ENCODE assay signal across 10 mouse cellular contexts in genomic region chr1:75384470-75385141, GRCm38 (mm10). TPM values are rescaled to one million over a fixed set of nuclear protein-coding genes. Genes with fewer than 3 reads are reported as not detected.
DNase-seq lines count a peak whose midpoint lies in the region; ATAC-seq lines count a peak whose summit lies in the region.
"Had no signal": no experiment of that assay in that cellular context is flagged by ENCODE, and none has a peak within 500 bp of the region (broad histone marks: within the 10 kb centered on the region; RNA-seq: fewer than 3 reads in every experiment).

No protein-coding gene starts in this region.

- H3K4me3 ChIP-seq in heart, embryonic 12.5 days: no peak overlapping the region
- H3K4me3 ChIP-seq in intestine, embryonic 16.5 days (ENCODE audit: low read length): no peak overlapping the region

- H3K27ac ChIP-seq in heart, embryonic 12.5 days (ENCODE audit: poor library complexity, severe bottlenecking): no peak overlapping the region
- no peak overlapping the region for H3K27ac ChIP-seq in intestine, embryonic 16.5 days (ENCODE audit: low read length)

- peaks cover 19% of the 10 kb centered on the region for H3K36me3 ChIP-seq in heart, embryonic 12.5 days
- H3K36me3 ChIP-seq in intestine, embryonic 16.5 days (ENCODE audit: control insufficient read depth, insufficient read depth, low read length): no peaks in the 10 kb centered on the region

- 72% methylated on average over 27 of the region's 27 CpGs for WGBS in heart, embryonic 12.5 days
- WGBS in intestine, embryonic 16.5 days: 86% methylated on average over 27 of the region's 27 CpGs

- H3K9me3 ChIP-seq in heart, embryonic 12.5 days (replicated peaks): no peaks in the 10 kb centered on the region
- H3K9me3 ChIP-seq in intestine, embryonic 16.5 days (ENCODE audit: control insufficient read depth, low read length): no peaks in the 10 kb centered on the region

- no peak for DNase-seq in heart, adult 18-20 months
- DNase-seq in right cerebral cortex, adult 18-20 months: peak; percentile 61
- no peak for DNase-seq in right cerebral cortex, postnatal 4 days
- DNase-seq in ovary, postnatal 10 days (ENCODE audit: low spot score): no peak
- no peak for DNase-seq in natural killer cell, adult 2 months (ENCODE audit: low spot score in 2 of 2)
- DNase-seq: heart, postnatal 14 days; left cerebral cortex, postnatal 4 days; lung, embryonic 14.5 days had no signal

- peak overlapping the region; percentile 5; the same call in 1 of the 2 replicates for H3K4me2 ChIP-seq in heart, embryonic 12.5 days
- 0 out of 2 replicates have a peak overlapping the region, but pooled peaks have one; percentile 1 for H3K4me2 ChIP-seq in intestine, embryonic 16.5 days (ENCODE audit: low read depth, low read length)

- peaks cover 32% of the 10 kb centered on the region for H3K27me3 ChIP-seq in heart, embryonic 12.5 days (replicated peaks)
- peaks cover 23% of the 10 kb centered on the region; the same call in 1 of the 2 replicates for H3K27me3 ChIP-seq in intestine, embryonic 16.5 days (replicated peaks; ENCODE audit: control insufficient read depth, insufficient read depth, low read length)

- H3K4me1 ChIP-seq in heart, embryonic 12.5 days (replicated peaks): peaks cover 89% of the 10 kb centered on the region
- H3K4me1 ChIP-seq in intestine, embryonic 16.5 days (ENCODE audit: control insufficient read depth, insufficient read depth, low read length): peaks cover 49% of the 10 kb centered on the region

- H3K9ac ChIP-seq in heart, embryonic 12.5 days: peak overlapping the region; percentile 53
- H3K9ac ChIP-seq in intestine, embryonic 16.5 days (ENCODE audit: low read depth, low read length): no peak overlapping the region

- no peak for ATAC-seq in heart, embryonic 12.5 days (ENCODE audit: insufficient number of reproducible peaks, low FRiP score)
- no peak for ATAC-seq in intestine, embryonic 16.5 days

RNA-seq across cellular contexts. Expression of gene Speg, which starts 9.5 kb away (rescaled TPM):
- polyA plus RNA-seq in heart, embryonic 12.5 days (2016; fragmentation: Nextera tagmentation; extraction: Ambion mirVana): 61.5 and 67.4 TPM in 2 replicates
- total RNA-seq in heart, adult 18-20 months (2021): 100 to 1,000 TPM; 115 TPM
- 33.5 and 35.2 TPM in 2 replicates for polyA plus RNA-seq in intestine, embryonic 16.5 days (2015; fragmentation: Nextera tagmentation; extraction: Ambion mirVana)

RNA-seq across cellular contexts. Expression of gene Des, which starts 24.5 kb away (rescaled TPM):
- polyA plus RNA-seq in heart, embryonic 12.5 days (2016; fragmentation: Nextera tagmentation; extraction: Ambion mirVana): 500 and 521 TPM in 2 replicates
- total RNA-seq in heart, adult 18-20 months (2021): 1,000 to 10,000 TPM; 1,347 to 1,386 TPM
- polyA plus RNA-seq in intestine, embryonic 16.5 days (2015; fragmentation: Nextera tagmentation; extraction: Ambion mirVana): 149 and 159 TPM in 2 replicates

RNA-seq across cellular contexts. Expression of gene Gmppa, which starts 51.1 kb away (rescaled TPM):
- 67.7 and 69.1 TPM in 2 replicates for polyA plus RNA-seq in heart, embryonic 12.5 days (2016; fragmentation: Nextera tagmentation; extraction: Ambion mirVana)
- 10 to 100 TPM; 34.5 to 38.2 TPM for total RNA-seq in heart, adult 18-20 months (2021)
- 134 and 137 TPM in 2 replicates for polyA plus RNA-seq in intestine, embryonic 16.5 days (2015; fragmentation: Nextera tagmentation; extraction: Ambion mirVana)
